Mouse (Mus musculus) lung, postnatal 0 days (tissue): ENCODE results near the gene Aff3.

Experiments used
- CTCF ChIP-seq: IDR thresholded peaks from 2 replicates; pipeline ENCODE4 v1.5.1; 2016; ENCODE audit warnings: antibody characterized with exemption, mild to moderate bottlenecking
- EP300 ChIP-seq: IDR thresholded peaks from 2 replicates; pipeline ENCODE4 v1.6.1; 2016; ENCODE audit warnings: antibody characterized with exemption, mild to moderate bottlenecking, control low read depth

DNA sequence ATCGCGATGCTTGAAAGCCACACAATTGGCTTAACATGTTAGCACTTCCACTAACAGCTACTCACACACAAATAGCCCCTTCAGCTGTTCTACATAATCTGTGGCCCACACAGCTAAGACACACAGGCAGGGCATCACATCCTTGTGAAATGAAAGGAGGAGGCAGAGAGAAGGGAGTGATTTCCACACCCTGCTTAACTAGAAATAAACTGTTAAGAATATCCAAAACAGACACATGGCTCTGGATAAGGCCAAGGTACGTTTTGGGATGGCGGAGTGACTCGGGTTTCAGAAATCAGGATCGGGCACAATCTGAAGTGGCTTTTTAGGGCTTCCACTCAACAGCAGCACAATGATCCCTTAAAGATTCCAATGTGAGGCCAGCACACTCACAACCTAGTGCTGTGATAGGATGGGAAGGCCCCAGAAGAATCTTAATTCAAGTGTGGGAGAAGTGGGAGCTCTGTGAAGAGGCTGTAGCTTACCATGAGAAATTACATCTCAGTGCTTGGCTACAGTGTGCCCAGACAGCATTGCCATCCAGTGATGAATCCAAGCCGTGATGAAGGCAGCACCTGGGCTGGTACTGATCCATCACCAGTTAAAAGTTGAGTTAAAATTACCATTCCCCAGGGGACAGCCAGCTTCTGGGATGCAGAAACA is 214.8 kb downstream of the Aff3 start:
- TF ChIP-seq CTCF (no peak), EP300 (no peak)
